Mouse (Mus musculus) midbrain, embryonic 16.5 days (tissue): ENCODE data around the gene Rsbn1. TPM values are rescaled to one million over a fixed set of nuclear protein-coding genes. Genes with fewer than 3 reads are reported as not detected.

ENCODE experiments used
- ATAC-seq: fragments of 200-750 bp; cut with Nextera tagmentation; 2 replicates; pipeline ENCODE4 v1.8.0; 2017; ENCODE audit warnings: moderate TSS enrichment
- H3K27ac ChIP-seq: fragments of 300-500 bp; sonication (generic); 2 replicates; pipeline ENCODE4 v1.5.1; 2014; ENCODE audit warnings: mild to moderate bottlenecking, low read length, mixed read lengths
- H3K27me3 ChIP-seq: fragments of 300-500 bp; sonication (generic); 2 replicates; pipeline ENCODE4 v1.6.1; 2014; ENCODE audit warnings: low read depth, low read length, mixed read lengths; ENCODE audit not compliant: control insufficient read depth, insufficient read depth
- H3K36me3 ChIP-seq: fragments of 300-500 bp; sonication (generic); 2 replicates; pipeline ENCODE4 v1.6.1; 2014; ENCODE audit warnings: mild to moderate bottlenecking, low read length, moderate library complexity, mixed read lengths; ENCODE audit not compliant: control insufficient read depth, insufficient read depth
- H3K4me1 ChIP-seq: fragments of 300-500 bp; sonication (generic); 2 replicates; pipeline ENCODE4 v1.6.1; 2014; ENCODE audit warnings: mild to moderate bottlenecking, low read length, mixed read lengths; ENCODE audit not compliant: control insufficient read depth, insufficient read depth
- H3K4me2 ChIP-seq: fragments of 300-500 bp; sonication (generic); 2 replicates; pipeline ENCODE4 v1.6.1; 2014; ENCODE audit warnings: mild to moderate bottlenecking, low read length, mixed read lengths
- H3K4me3 ChIP-seq: fragments of 300-500 bp; sonication (generic); 2 replicates; pipeline ENCODE4 v1.5.1; 2014; ENCODE audit warnings: low read depth, mild to moderate bottlenecking, low read length, moderate library complexity, mixed read lengths
- H3K9ac ChIP-seq: fragments of 300-500 bp; sonication (generic); 2 replicates; pipeline ENCODE4 v1.6.1; 2014; ENCODE audit warnings: low read depth, low read length, mixed read lengths
- H3K9me3 ChIP-seq: fragments of 300-500 bp; sonication (generic); replicated peaks from 2 replicates; pipeline ENCODE4 v1.6.1; 2014; ENCODE audit warnings: mild to moderate bottlenecking, low read length, mixed read lengths; ENCODE audit not compliant: control insufficient read depth, poor library complexity, severe bottlenecking
- WGBS: fragments of 180-500 bp; shearing (Covaris S2); extraction: QIAGEN DNeasy Blood & Tissue Kit; methylation state at CpG from one replicate; pipeline ENCODE4 v1.1.7; 2014; 5-methylcytosine and 5-hydroxymethylcytosine counted together
- polyA plus RNA-seq: library from polyadenylated mRNA; unstranded; fragments of >200 nt; fragmentation: Nextera tagmentation; extraction: Ambion mirVana; gene quantifications from 2 replicates; pipeline ENCODE4 v1.2.1, GENCODE M21; 2015

Rsbn1 gene
- polyA plus RNA-seq, 1 experiment from 2014 or later = 22.3 TPM

DNA sequence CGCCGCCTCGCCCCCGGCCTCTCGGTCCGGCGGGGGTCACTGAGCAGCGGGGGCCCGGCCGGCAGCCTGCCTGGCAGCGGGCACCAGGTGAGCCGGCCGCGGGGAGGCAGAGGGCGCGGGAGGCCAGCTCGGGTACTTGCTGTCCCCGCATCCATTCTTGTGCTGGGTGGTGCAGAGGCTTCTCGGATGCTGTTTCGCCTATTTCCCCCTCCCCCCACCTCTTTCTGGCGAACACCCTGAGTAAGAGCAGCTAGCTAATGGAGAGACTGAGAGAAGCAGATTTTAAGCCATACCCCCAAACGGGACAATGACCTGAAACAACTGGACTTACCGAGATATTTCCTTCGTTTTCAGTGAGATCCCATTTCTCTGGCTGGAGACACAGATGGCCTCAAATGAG is 54.8 kb downstream of the Rsbn1 start:
- Histone ChIP-seq H3K27me3 (no peaks in the 10 kb centered on the region), H3K27ac (peak overlapping the region; percentile 99), H3K4me1 (peaks cover 22% of the 10 kb centered on the region), H3K36me3 (0 out of 2 replicates have a peak, but pooled peaks cover 5% of the 10 kb centered on the region), H3K4me3 (peak overlapping the region; percentile 76), H3K9ac (peak overlapping the region; percentile 99), H3K9me3 (no peaks in the 10 kb centered on the region), H3K4me2 (peak overlapping the region; percentile 74)
- peak; percentile 80 for ATAC-seq
- WGBS = under 1% methylated on average over 16 of the region's 24 CpGs

DNA sequence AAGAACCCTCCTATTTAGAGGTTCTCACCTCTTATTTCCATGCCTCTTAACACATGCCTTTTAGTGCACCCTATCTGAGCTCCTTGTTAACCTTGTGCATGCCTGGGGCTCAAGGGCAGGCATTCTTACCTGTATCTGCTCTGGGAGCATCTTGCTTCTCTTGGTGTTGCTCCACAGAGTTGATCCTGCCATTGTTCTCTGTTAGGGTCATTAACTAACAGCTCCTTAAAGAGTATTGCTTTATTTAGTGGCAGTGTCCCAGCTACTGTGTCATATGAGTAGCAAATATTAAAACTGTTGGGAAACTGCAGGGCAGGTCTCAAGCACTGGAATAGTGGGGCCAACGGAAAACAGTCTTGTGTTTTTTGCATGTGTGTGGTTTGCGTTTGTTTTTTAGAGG is 57.2 kb downstream of the Rsbn1 start:
- Histone ChIP-seq H3K27me3 (no peaks in the 10 kb centered on the region), H3K36me3 (0 out of 2 replicates have a peak, but pooled peaks cover 5% of the 10 kb centered on the region), H3K27ac (no peak overlapping the region), H3K4me1 (peaks cover 22% of the 10 kb centered on the region), H3K9me3 (no peaks in the 10 kb centered on the region), H3K4me3 (no peak overlapping the region), H3K9ac (no peak overlapping the region), H3K4me2 (no peak overlapping the region)
- WGBS = 97% methylated on average over 2 of the region's 2 CpGs
- no peak for ATAC-seq

DNA sequence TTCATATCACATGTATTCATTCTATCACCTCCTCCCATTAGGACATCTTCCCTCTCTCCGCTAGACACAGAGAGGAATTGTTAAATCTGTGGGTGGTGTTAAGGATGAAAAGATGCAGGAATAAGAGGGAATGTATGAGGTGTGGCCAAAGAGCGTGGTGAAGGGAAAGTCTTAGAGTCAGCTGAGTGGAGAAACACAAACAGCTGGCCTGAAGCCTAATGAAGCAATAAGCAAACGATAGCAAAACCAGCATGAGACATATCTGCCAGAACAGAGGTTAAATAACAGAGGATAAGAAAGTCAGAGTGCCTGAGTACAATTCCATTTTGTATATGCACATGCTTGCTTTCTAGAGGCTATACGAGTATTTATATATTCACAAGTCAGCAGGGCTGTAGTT is 70.6 kb downstream of the Rsbn1 start:
- Histone ChIP-seq H3K4me2 (no peak overlapping the region), H3K9me3 (no peaks in the 10 kb centered on the region), H3K9ac (no peak overlapping the region), H3K36me3 (peaks cover 22% of the 10 kb centered on the region), H3K27me3 (no peaks in the 10 kb centered on the region), H3K4me3 (no peak overlapping the region), H3K27ac (no peak overlapping the region), H3K4me1 (no peaks in the 10 kb centered on the region)
- WGBS = 68% methylated on average over 4 of the region's 4 CpGs
- ATAC-seq = no peak

- Histone ChIP-seq H3K9me3 (no peaks in the 10 kb centered on the region), H3K27ac (no peak overlapping the region), H3K4me1 (no peaks in the 10 kb centered on the region), H3K4me3 (no peak overlapping the region), H3K27me3 (no peaks in the 10 kb centered on the region), H3K36me3 (peaks cover 23% of the 10 kb centered on the region), H3K4me2 (no peak overlapping the region), H3K9ac (no peak overlapping the region)
- no peak for ATAC-seq
- 91% methylated on average over 2 of the region's 2 CpGs for WGBS
Observed at GRCm38 (mm10) chr3:103985194-103985593, 71.3 kb downstream of the Rsbn1 start.

DNA sequence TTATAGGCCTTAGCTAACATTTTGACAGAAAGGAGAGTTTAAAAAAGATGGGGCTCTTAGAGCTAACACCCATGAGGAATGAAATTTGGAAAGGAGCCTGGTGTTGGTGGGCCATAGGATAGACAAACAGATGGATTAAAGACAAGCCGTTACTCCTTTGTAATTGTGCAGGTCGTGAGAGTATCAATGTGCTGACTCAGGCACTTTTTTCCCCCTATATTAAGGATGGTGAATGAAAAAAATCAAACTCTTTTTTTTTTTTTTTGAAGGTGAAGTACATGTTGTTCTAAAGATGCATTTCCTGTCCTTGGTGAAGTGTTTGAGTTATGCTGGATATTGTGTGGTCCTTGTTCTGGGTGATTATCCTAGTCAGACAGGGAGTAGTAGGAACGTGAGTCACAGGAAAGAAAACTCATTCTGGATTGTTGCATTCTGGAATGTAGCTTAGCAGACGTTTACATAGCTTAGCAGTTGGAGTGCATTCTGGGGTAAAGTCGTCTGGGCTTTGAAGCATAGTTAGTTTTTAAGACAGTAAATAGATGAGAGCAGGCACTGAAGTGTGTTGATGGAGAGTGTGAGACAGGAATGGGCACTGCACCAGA is 74.0 kb downstream of the Rsbn1 start:
- no peak overlapping the region for H3K27ac ChIP-seq
- no peaks in the 10 kb centered on the region for H3K4me1 ChIP-seq
- no peak for ATAC-seq
- H3K36me3 ChIP-seq = peaks cover 25% of the 10 kb centered on the region
- no peaks in the 10 kb centered on the region for H3K9me3 ChIP-seq
- no peak overlapping the region for H3K9ac ChIP-seq
- no peaks in the 10 kb centered on the region for H3K27me3 ChIP-seq
- 55% methylated on average over 5 of the region's 5 CpGs for WGBS
- H3K4me2 ChIP-seq = no peak overlapping the region
- no peak overlapping the region for H3K4me3 ChIP-seq

DNA sequence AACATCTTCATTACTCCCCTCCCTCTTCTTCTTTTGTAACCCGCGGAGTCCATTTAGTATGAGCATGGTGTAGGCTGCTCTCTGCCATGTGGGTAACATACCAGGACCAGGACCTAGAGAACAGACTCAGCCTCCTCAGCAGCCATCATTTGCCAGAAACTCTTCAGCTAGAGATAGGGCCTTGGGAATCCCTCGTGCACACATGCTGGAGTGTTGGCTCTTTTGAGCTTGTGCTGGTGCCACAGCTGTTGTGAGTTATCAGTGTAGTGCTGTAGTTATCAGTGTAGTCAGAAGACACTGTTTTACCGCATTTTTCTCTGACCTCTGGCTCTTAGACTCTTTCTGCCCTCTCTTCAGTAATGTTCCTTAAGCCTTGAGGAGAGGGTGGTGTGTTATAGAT is 75.4 kb downstream of the Rsbn1 start:
- H3K4me3 ChIP-seq = no peak overlapping the region
- H3K36me3 ChIP-seq = peaks cover 24% of the 10 kb centered on the region
- no peak for ATAC-seq

DNA sequence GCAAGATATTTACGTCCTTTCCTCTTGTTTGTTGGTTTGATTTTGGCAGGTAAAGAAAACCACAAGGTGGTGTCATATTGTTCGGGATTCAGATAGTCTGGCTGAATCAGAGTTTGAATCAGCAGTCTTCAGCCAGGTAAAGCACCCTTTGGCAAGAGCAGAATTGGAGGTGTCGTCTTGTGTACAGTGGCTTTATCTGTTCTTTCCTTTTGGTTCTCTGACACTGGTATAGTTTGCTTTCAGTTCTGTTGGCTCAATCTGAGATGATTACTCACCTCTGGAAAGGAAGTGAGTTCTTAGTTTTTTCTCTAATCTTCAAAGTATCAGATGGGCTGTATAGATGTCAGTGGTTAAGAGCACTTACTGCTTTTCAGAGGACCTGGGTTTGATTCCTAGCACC is 77.4 kb downstream of the Rsbn1 start:
- no peak for ATAC-seq
- 92% methylated on average over 3 of the region's 3 CpGs for WGBS

More for the DNA sequence above, 75.4 kb downstream of the Rsbn1 start:
- whole genome bisulfite sequencing = 91% methylated on average over 4 of the region's 4 CpGs
- Histone ChIP-seq H3K4me2 (no peak overlapping the region), H3K27ac (no peak overlapping the region), H3K4me1 (no peaks in the 10 kb centered on the region), H3K9ac (no peak overlapping the region), H3K27me3 (no peaks in the 10 kb centered on the region), H3K9me3 (no peaks in the 10 kb centered on the region)

GRCm38 (mm10) chr3:103998724-103999123 is 84.8 kb downstream of the Rsbn1 start:
- Histone ChIP-seq H3K4me2 (no peak overlapping the region), H3K27me3 (no peaks in the 10 kb centered on the region), H3K36me3 (peaks cover 16% of the 10 kb centered on the region), H3K27ac (no peak overlapping the region), H3K4me3 (no peak overlapping the region), H3K9ac (no peak overlapping the region), H3K9me3 (no peaks in the 10 kb centered on the region), H3K4me1 (no peaks in the 10 kb centered on the region)
- no peak for ATAC-seq
- WGBS = 97% methylated on average over 4 of the region's 4 CpGs

More for the DNA sequence above, 77.4 kb downstream of the Rsbn1 start:
- Histone ChIP-seq H3K36me3 (peaks cover 28% of the 10 kb centered on the region), H3K4me2 (no peak overlapping the region), H3K27me3 (no peaks in the 10 kb centered on the region), H3K9me3 (no peaks in the 10 kb centered on the region), H3K4me3 (no peak overlapping the region), H3K27ac (no peak overlapping the region), H3K9ac (no peak overlapping the region), H3K4me1 (no peaks in the 10 kb centered on the region)

GRCm38 (mm10) chr3:104006896-104007466 is 93.1 kb downstream of the Rsbn1 start:
- Histone ChIP-seq H3K9ac (no peak overlapping the region), H3K4me2 (no peak overlapping the region), H3K4me3 (no peak overlapping the region), H3K36me3 (peaks cover 15% of the 10 kb centered on the region), H3K9me3 (no peaks in the 10 kb centered on the region), H3K27ac (no peak overlapping the region), H3K27me3 (no peaks in the 10 kb centered on the region), H3K4me1 (no peaks in the 10 kb centered on the region)
- no peak for ATAC-seq
- 73% methylated on average over 8 of the region's 8 CpGs for WGBS
